Mouse (Mus musculus): ENCODE results near the gene Trp53rka. TPM values are rescaled to one million over a fixed set of nuclear protein-coding genes. Genes with fewer than 3 reads are reported as not detected.
A peak's percentile ranks its signal among the peaks of the same experiment; 100 is the strongest.

Trp53rka gene
- polyA plus RNA-seq, 1 experiment from 2014 or later: 27.5 TPM

DNA sequence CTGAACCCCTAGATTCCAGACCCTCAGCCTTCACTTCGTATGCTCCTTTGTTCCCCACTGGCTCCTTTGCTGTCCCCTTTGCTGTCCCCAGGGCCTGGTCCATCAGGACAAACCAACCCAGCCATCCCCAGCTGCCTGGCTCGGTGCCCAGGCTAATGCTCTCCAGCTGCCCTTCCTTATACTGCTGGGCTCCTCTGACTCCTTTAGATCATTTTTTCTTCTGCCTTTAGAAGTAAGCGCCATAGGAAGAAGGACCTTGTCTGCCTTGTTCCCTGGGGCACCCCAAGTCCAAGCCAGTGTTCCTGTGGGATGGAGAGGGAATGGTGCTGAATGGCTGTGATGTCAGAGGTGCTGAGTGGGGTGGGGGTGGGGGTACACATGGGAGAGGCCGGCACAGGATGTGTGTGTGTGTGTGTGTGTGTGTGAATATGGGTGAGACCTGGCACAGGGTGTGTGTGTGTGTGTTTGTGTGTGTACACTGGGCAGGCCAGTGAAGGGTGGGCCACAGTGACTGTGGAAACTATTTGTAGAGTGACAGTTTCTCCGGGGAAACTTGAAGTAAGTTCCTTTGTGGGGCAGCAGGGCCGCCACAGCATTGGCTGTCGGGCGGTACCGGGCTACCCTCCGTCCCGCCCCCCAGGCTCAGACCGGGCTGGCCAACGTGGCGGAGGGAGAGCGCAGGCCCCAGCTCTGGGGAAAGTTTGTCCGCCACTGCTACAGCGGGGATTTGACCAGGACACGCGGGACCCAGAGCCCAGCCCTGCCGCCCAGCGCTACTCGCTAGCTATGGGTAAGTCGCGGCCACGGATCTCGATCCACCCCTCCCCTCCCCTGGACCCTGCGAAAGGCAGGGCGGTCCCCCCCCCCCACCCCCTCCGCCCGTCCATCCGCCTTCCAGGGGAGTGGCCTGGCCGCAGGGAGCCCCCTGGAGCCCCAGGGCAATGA is 10.4 kb upstream of the Trp53rka start, which contains the start of gene Slc2a10:
Slc2a10 (plus strand) TSS at position 529 of the 945 bp plus-strand sequence.
- Histone ChIP-seq H3K4me3 (replicated peaks; ENCODE audit: low read depth, low read length) (peak within 1 kb of the TSS; percentile 43), H3K4me2 (ENCODE audit: low read length) (peak within 1 kb of the TSS; percentile 79), H3K9ac (ENCODE audit: low read depth, low read length) (peak within 1 kb of the TSS; percentile 63), H3K27me3 (ENCODE audit: insufficient read depth, low read length) (no peaks in the 10 kb centered on the region), H3K4me1 (replicated peaks; ENCODE audit: insufficient read depth, low read length) (peaks cover 6% of the 10 kb centered on the region), H3K36me3 (ENCODE audit: insufficient read depth, low read length) (no peaks in the 10 kb centered on the region), H3K27ac (0 out of 2 replicates have a peak within 1 kb of the TSS, but pooled peaks have one; percentile 6), H3K9me3 (replicated peaks; ENCODE audit: low read length) (no peaks in the 10 kb centered on the region)
- DNase-seq (ENCODE audit: low spot score) (peak; percentile 74), ATAC-seq (replicated peaks; ENCODE audit: low FRiP score, low read depth) (peak; percentile 71)
- WGBS: 8% methylated on average over 21 of the region's 32 CpGs
- no peak for TF ChIP-seq CTCF (IDR thresholded peaks at IDR 0.05; ENCODE audit: low read depth)

DNA sequence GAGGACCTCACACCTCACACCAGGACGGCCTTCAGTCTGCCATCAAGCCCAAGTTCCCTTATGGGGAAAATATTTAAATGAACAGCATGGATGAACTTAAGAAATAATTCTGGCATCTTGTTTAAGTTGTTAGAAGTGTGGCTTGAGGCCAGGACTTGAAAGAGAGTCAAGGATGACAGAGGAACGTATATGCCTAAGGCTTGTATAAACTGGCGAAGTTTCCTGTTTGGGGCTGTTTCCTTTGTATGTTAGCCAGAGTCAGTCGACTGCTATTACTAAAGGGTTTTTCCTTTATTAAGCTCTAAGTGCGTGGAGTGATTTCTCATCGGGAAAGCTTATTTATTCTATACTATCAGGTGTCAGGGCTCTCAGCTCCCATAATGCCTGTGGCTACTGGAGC is 5.7 kb upstream of the Trp53rka start:
- DNase-seq (ENCODE audit: low spot score): no peak
- TF ChIP-seq CTCF (IDR thresholded peaks at IDR 0.05; ENCODE audit: low read depth): no peak

DNA sequence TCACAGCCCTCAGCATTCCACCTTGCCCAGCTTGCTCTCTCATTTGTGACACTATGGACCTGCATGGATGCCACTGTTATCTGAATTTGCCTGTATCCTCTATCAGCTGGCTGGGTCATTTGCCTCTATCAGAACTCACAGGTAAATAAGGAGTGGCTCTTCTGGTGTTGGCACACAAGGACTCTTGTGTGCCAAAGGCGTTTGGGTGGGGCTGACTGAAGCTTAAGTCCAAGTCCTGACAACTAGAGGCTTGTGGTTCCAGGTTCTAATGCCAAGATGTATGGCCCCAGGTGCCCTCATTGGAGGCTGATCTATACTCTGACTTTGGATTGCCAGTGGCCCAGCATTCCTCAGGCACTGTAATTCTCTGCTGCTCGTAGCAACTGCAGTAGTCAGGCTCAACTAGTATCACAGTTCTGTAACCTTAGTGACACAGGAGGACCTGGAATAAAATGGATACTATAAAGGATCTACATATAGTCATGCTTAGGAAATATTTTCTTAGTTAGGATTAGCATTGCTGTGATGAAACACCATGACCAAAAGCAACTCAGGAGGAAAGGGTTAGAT is 4.7 kb upstream of the Trp53rka start:
- no peak for TF ChIP-seq CTCF (IDR thresholded peaks at IDR 0.05; ENCODE audit: low read depth)
- Histone ChIP-seq H3K4me1 (replicated peaks; ENCODE audit: insufficient read depth, low read length) (no peaks in the 10 kb centered on the region; the same call in 1 of the 2 replicates), H3K27ac (no peak overlapping the region), H3K9ac (ENCODE audit: low read depth, low read length) (no peak overlapping the region), H3K4me2 (ENCODE audit: low read length) (no peak overlapping the region), H3K27me3 (ENCODE audit: insufficient read depth, low read length) (no peaks in the 10 kb centered on the region), H3K9me3 (replicated peaks; ENCODE audit: low read length) (no peaks in the 10 kb centered on the region), H3K4me3 (replicated peaks; ENCODE audit: low read depth, low read length) (no peak overlapping the region), H3K36me3 (ENCODE audit: insufficient read depth, low read length) (no peaks in the 10 kb centered on the region)
- 72% methylated on average over 2 of the region's 2 CpGs for WGBS
- DNase-seq (ENCODE audit: low spot score): no peak
- ATAC-seq (replicated peaks; ENCODE audit: low FRiP score, low read depth): no peak

More for the DNA sequence above, 5.7 kb upstream of the Trp53rka start:
- no peaks in the 10 kb centered on the region for H3K27me3 ChIP-seq (ENCODE audit: insufficient read depth, low read length)
- no peak overlapping the region for H3K4me3 ChIP-seq (replicated peaks; ENCODE audit: low read depth, low read length)
- no peak overlapping the region for H3K4me2 ChIP-seq (ENCODE audit: low read length)
- H3K36me3 ChIP-seq (ENCODE audit: insufficient read depth, low read length): no peaks in the 10 kb centered on the region
- no peak overlapping the region for H3K27ac ChIP-seq
- ATAC-seq (replicated peaks; ENCODE audit: low FRiP score, low read depth): no peak
- H3K4me1 ChIP-seq (replicated peaks; ENCODE audit: insufficient read depth, low read length): peaks cover 6% of the 10 kb centered on the region
- H3K9ac ChIP-seq (ENCODE audit: low read depth, low read length): no peak overlapping the region
- 39% methylated on average over 6 of the region's 6 CpGs for WGBS
- no peaks in the 10 kb centered on the region for H3K9me3 ChIP-seq (replicated peaks; ENCODE audit: low read length)

DNA sequence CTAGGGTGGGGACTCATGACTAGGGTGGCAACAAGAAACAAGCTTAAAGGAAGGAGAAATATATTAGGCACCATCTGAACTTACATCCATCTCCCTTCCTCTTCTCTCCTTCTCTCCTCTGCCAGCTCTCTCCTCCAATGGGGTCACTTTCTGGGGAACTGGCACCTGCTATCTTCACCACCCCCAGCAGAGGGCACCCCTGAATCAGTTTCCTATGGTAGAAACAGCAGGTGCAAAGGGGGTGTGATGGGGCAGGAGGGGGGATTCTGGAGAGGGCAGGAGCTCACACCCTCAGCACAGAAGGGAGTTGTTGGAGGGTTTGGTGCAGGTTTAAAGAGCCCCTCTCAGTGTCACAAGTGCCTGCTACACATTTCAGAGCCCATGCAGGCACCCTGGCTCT is 3.1 kb upstream of the Trp53rka start:
- Histone ChIP-seq H3K27ac (no peak overlapping the region), H3K9ac (ENCODE audit: low read depth, low read length) (no peak overlapping the region), H3K36me3 (ENCODE audit: insufficient read depth, low read length) (no peaks in the 10 kb centered on the region), H3K4me2 (ENCODE audit: low read length) (no peak overlapping the region), H3K4me3 (replicated peaks; ENCODE audit: low read depth, low read length) (no peak overlapping the region), H3K9me3 (replicated peaks; ENCODE audit: low read length) (no peaks in the 10 kb centered on the region), H3K27me3 (ENCODE audit: insufficient read depth, low read length) (no peaks in the 10 kb centered on the region), H3K4me1 (replicated peaks; ENCODE audit: insufficient read depth, low read length) (no peaks in the 10 kb centered on the region; the same call in none of the 2 replicates)
- ATAC-seq (replicated peaks; ENCODE audit: low FRiP score, low read depth) (no peak), DNase-seq (ENCODE audit: low spot score) (peak; percentile 52)
- TF ChIP-seq CTCF (IDR thresholded peaks at IDR 0.05; ENCODE audit: low read depth): peak; percentile 70

DNA sequence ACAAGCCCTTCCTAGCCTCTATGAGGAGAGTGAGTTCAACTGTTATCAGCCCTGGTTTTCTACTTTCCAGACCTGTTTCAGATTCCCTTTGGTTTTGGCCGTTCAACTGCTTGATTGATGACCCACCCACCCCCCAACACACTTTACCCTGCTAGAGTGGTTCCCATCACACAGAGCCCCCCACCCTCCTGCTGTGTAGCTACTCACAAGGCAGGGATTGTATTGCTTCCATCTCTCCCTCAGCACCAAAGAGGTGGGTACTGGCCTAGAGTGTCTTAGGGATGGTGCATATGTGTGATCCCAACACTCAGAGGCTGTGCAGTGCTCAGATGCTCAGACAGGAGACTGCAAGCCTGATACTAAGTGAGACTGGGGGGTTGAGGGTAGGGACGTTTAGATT is 1.4 kb upstream of the Trp53rka start:
- ATAC-seq (replicated peaks; ENCODE audit: low FRiP score, low read depth) (no peak), DNase-seq (ENCODE audit: low spot score) (no peak)
- TF ChIP-seq CTCF (IDR thresholded peaks at IDR 0.05; ENCODE audit: low read depth): no peak
- WGBS: 51% methylated on average over 2 of the region's 2 CpGs
- no peak overlapping the region for H3K9ac ChIP-seq (ENCODE audit: low read depth, low read length)
- no peak overlapping the region for H3K4me2 ChIP-seq (ENCODE audit: low read length)
- H3K4me3 ChIP-seq (replicated peaks; ENCODE audit: low read depth, low read length): no peak overlapping the region
- no peaks in the 10 kb centered on the region for H3K27me3 ChIP-seq (ENCODE audit: insufficient read depth, low read length)
- no peak overlapping the region for H3K27ac ChIP-seq
- peaks cover 13% of the 10 kb centered on the region; the same call in 1 of the 2 replicates for H3K36me3 ChIP-seq (ENCODE audit: insufficient read depth, low read length)
- no peaks in the 10 kb centered on the region; the same call in none of the 2 replicates for H3K4me1 ChIP-seq (replicated peaks; ENCODE audit: insufficient read depth, low read length)
- no peaks in the 10 kb centered on the region for H3K9me3 ChIP-seq (replicated peaks; ENCODE audit: low read length)

DNA sequence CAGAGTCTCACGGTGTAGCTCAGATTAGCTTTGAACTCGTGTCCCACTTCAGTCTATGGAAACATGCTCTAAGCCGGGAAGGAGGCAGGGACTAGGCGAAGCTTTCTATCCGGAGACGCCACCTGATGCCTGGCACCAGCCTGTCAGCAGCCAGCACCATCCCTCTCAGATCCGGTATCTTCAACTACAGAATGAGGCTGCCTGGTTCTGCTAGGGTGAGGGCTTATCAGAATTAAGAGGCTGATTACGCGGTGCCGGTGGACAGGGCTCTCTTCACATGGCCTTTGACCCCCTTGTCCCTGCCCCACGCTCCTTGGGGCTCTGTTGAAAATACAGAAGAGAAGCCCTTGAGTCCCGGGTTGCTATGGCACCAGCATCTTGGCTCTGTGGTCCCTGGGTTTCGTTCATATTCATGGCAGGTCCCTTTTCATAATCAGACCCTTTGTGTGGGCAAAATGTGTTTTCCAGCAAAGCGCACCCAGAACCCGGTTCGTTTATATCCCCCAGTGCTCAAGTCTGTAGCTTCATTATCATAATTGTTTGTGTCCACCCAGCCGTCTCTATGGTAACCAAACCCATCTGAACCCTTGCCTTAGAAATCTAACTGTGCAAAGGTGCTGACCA is 575 bp upstream of the Trp53rka start:
- WGBS: 28% methylated on average over 17 of the region's 17 CpGs
- H3K9me3 ChIP-seq (replicated peaks; ENCODE audit: low read length): no peaks in the 10 kb centered on the region
- no peaks in the 10 kb centered on the region; the same call in none of the 2 replicates for H3K4me1 ChIP-seq (replicated peaks; ENCODE audit: insufficient read depth, low read length)
- H3K27me3 ChIP-seq (ENCODE audit: insufficient read depth, low read length): no peaks in the 10 kb centered on the region
- ATAC-seq (replicated peaks; ENCODE audit: low FRiP score, low read depth) (no peak), DNase-seq (ENCODE audit: low spot score) (no peak)
- peak overlapping the region; percentile 72 for H3K4me3 ChIP-seq (replicated peaks; ENCODE audit: low read depth, low read length)
- H3K36me3 ChIP-seq (ENCODE audit: insufficient read depth, low read length): peaks cover 17% of the 10 kb centered on the region; the same call in 1 of the 2 replicates
- H3K9ac ChIP-seq (ENCODE audit: low read depth, low read length): peak overlapping the region; percentile 79
- H3K27ac ChIP-seq: peak overlapping the region; percentile 63; the same call in 1 of the 2 replicates
- TF ChIP-seq CTCF (IDR thresholded peaks at IDR 0.05; ENCODE audit: low read depth): no peak
- H3K4me2 ChIP-seq (ENCODE audit: low read length): peak overlapping the region; percentile 77
